Mouse (Mus musculus) cerebellum, adult 9-10 months (tissue): ENCODE data around the gene Gnptg.

Experiments
- DNase-seq: peaks from one replicate; pipeline ENCODE4 v3.0.0; 2022

The Gnptg gene

GRCm38 (mm10) chr17:25239695-25240636, at the start of gene Gnptg, which contains the start of gene Tsr3:
Gene Gnptg (minus strand): TSS chr17:25240124.
Gene Tsr3 (plus strand): TSS chr17:25240170.
- peak; percentile 75 for DNase-seq

GRCm38 (mm10) chr17:25288842-25289241, 48.9 kb upstream of the Gnptg start:
- no peak for DNase-seq

GRCm38 (mm10) chr17:25285033-25285432, 45.1 kb upstream of the Gnptg start:
- DNase-seq: peak; percentile 89

- no peak for DNase-seq
These were observed 42.2 kb upstream of the Gnptg start for GRCm38 (mm10) chr17:25282133-25282532.

- DNase-seq: no peak
These were observed 35.9 kb upstream of the Gnptg start for GRCm38 (mm10) chr17:25275833-25276232.

GRCm38 (mm10) chr17:25274571-25275346, 34.8 kb upstream of the Gnptg start, which contains the start of gene Ube2i:
Gene Ube2i (minus strand): TSS chr17:25274622.
- no peak for DNase-seq

GRCm38 (mm10) chr17:25273706-25274501, 34.0 kb upstream of the Gnptg start:
- DNase-seq: peak; percentile 97

GRCm38 (mm10) chr17:25272951-25273705, 33.2 kb upstream of the Gnptg start:
- peak; percentile 94 for DNase-seq

- DNase-seq: no peak
These were observed 32.4 kb upstream of the Gnptg start for GRCm38 (mm10) chr17:25272326-25272725.

GRCm38 (mm10) chr17:25270795-25271335, 30.9 kb upstream of the Gnptg start:
- no peak for DNase-seq

- DNase-seq: peak; percentile 45
These were observed 24.5 kb upstream of the Gnptg start for GRCm38 (mm10) chr17:25264453-25264852.

- DNase-seq: no peak
These were observed 17.9 kb upstream of the Gnptg start for GRCm38 (mm10) chr17:25257804-25258261.

GRCm38 (mm10) chr17:25256140-25256754, 16.3 kb upstream of the Gnptg start, which contains the start of gene Baiap3:
Gene Baiap3 (minus strand): TSS chr17:25256364.
- DNase-seq: no peak

GRCm38 (mm10) chr17:25255110-25255509, 15.2 kb upstream of the Gnptg start:
- no peak for DNase-seq

GRCm38 (mm10) chr17:25253760-25254159, 13.8 kb upstream of the Gnptg start:
- DNase-seq: no peak

GRCm38 (mm10) chr17:25252643-25253042, 12.7 kb upstream of the Gnptg start:
- DNase-seq: no peak

- no peak for DNase-seq
These were observed 10.4 kb upstream of the Gnptg start for GRCm38 (mm10) chr17:25250181-25250835.

- DNase-seq: no peak
These were observed 8.3 kb upstream of the Gnptg start for GRCm38 (mm10) chr17:25248033-25248750.

GRCm38 (mm10) chr17:25244239-25244638, 4.3 kb upstream of the Gnptg start:
- DNase-seq: no peak
